Mouse (Mus musculus): ENCODE data around the gene Gm5244. TPM values are rescaled to one million over a fixed set of nuclear protein-coding genes. Genes with fewer than 3 reads are reported as not detected.

Gene Gm5244
- polyA plus RNA-seq, 1 experiment from 2014 or later, result not detected

- Histone ChIP-seq H3K27me3 (replicated peaks; ENCODE audit: control insufficient read depth, insufficient read depth, low read length) (no peaks in the 10 kb centered on the region), H3K27ac (replicated peaks; ENCODE audit: low read depth, low read length) (no peak overlapping the region), H3K9ac (ENCODE audit: low read depth, low read length) (no peak overlapping the region), H3K36me3 (ENCODE audit: control insufficient read depth, insufficient read depth, low read length) (no peaks in the 10 kb centered on the region), H3K4me1 (ENCODE audit: control insufficient read depth, insufficient read depth, low read length) (no peaks in the 10 kb centered on the region), H3K9me3 (ENCODE audit: control insufficient read depth, low read length) (no peaks in the 10 kb centered on the region), H3K4me3 (ENCODE audit: low read depth, low read length) (no peak overlapping the region), H3K4me2 (ENCODE audit: low read depth, low read length) (no peak overlapping the region)
- no peak for ATAC-seq (ENCODE audit: low read depth)
- DNase-seq (ENCODE audit: low spot score), result no peak
- 58% methylated on average over 2 of the region's 2 CpGs for WGBS
These were observed 40.3 kb upstream of the Gm5244 start for GRCm38 (mm10) chr19:12806214-12806613.

GRCm38 (mm10) chr19:12812644-12813364, 33.7 kb upstream of the Gm5244 start:
- Histone ChIP-seq H3K4me3 (ENCODE audit: low read depth, low read length) (no peak overlapping the region), H3K27ac (replicated peaks; ENCODE audit: low read depth, low read length) (no peak overlapping the region), H3K4me1 (ENCODE audit: control insufficient read depth, insufficient read depth, low read length) (no peaks in the 10 kb centered on the region), H3K9me3 (ENCODE audit: control insufficient read depth, low read length) (no peaks in the 10 kb centered on the region), H3K9ac (ENCODE audit: low read depth, low read length) (no peak overlapping the region), H3K27me3 (replicated peaks; ENCODE audit: control insufficient read depth, insufficient read depth, low read length) (no peaks in the 10 kb centered on the region), H3K36me3 (ENCODE audit: control insufficient read depth, insufficient read depth, low read length) (no peaks in the 10 kb centered on the region), H3K4me2 (ENCODE audit: low read depth, low read length) (no peak overlapping the region)
- WGBS, result 40% methylated on average over 1 of the region's 1 CpGs
- no peak for DNase-seq (ENCODE audit: low spot score)
- ATAC-seq (ENCODE audit: low read depth), result no peak

- H3K27me3 ChIP-seq (replicated peaks; ENCODE audit: control insufficient read depth, insufficient read depth, low read length), result no peaks in the 10 kb centered on the region
- no peak overlapping the region for H3K4me3 ChIP-seq (ENCODE audit: low read depth, low read length)
- no peaks in the 10 kb centered on the region for H3K4me1 ChIP-seq (ENCODE audit: control insufficient read depth, insufficient read depth, low read length)
- H3K36me3 ChIP-seq (ENCODE audit: control insufficient read depth, insufficient read depth, low read length), result no peaks in the 10 kb centered on the region
- no peak overlapping the region for H3K9ac ChIP-seq (ENCODE audit: low read depth, low read length)
- H3K9me3 ChIP-seq (ENCODE audit: control insufficient read depth, low read length), result no peaks in the 10 kb centered on the region
- WGBS, result 79% methylated on average over 1 of the region's 1 CpGs
- ATAC-seq (ENCODE audit: low read depth), result no peak
- no peak overlapping the region for H3K4me2 ChIP-seq (ENCODE audit: low read depth, low read length)
- DNase-seq (ENCODE audit: low spot score), result no peak
- H3K27ac ChIP-seq (replicated peaks; ENCODE audit: low read depth, low read length), result no peak overlapping the region
These were observed 32.6 kb upstream of the Gm5244 start for GRCm38 (mm10) chr19:12813883-12814282.

- no peak for ATAC-seq (ENCODE audit: low read depth)
- WGBS, result 93% methylated on average over 1 of the region's 1 CpGs
These were observed 28.0 kb upstream of the Gm5244 start for GRCm38 (mm10) chr19:12818507-12818906.

GRCm38 (mm10) chr19:12820383-12820782, 26.1 kb upstream of the Gm5244 start:
- H3K9me3 ChIP-seq (ENCODE audit: control insufficient read depth, low read length), result no peaks in the 10 kb centered on the region

More at GRCm38 (mm10) chr19:12818507-12818906, 28.0 kb upstream of the Gm5244 start:
- no peak overlapping the region for H3K9ac ChIP-seq (ENCODE audit: low read depth, low read length)
- DNase-seq (ENCODE audit: low spot score), result no peak
- H3K27me3 ChIP-seq (replicated peaks; ENCODE audit: control insufficient read depth, insufficient read depth, low read length), result no peaks in the 10 kb centered on the region
- H3K27ac ChIP-seq (replicated peaks; ENCODE audit: low read depth, low read length), result no peak overlapping the region
- H3K9me3 ChIP-seq (ENCODE audit: control insufficient read depth, low read length), result no peaks in the 10 kb centered on the region
- no peak overlapping the region for H3K4me3 ChIP-seq (ENCODE audit: low read depth, low read length)
- no peaks in the 10 kb centered on the region for H3K36me3 ChIP-seq (ENCODE audit: control insufficient read depth, insufficient read depth, low read length)
- no peaks in the 10 kb centered on the region for H3K4me1 ChIP-seq (ENCODE audit: control insufficient read depth, insufficient read depth, low read length)
- no peak overlapping the region for H3K4me2 ChIP-seq (ENCODE audit: low read depth, low read length)

GRCm38 (mm10) chr19:12824549-12824948, 21.9 kb upstream of the Gm5244 start:
- ATAC-seq (ENCODE audit: low read depth), result no peak
- Histone ChIP-seq H3K4me1 (ENCODE audit: control insufficient read depth, insufficient read depth, low read length) (no peaks in the 10 kb centered on the region), H3K27me3 (replicated peaks; ENCODE audit: control insufficient read depth, insufficient read depth, low read length) (no peaks in the 10 kb centered on the region), H3K4me2 (ENCODE audit: low read depth, low read length) (no peak overlapping the region), H3K9ac (ENCODE audit: low read depth, low read length) (no peak overlapping the region), H3K9me3 (ENCODE audit: control insufficient read depth, low read length) (no peaks in the 10 kb centered on the region), H3K4me3 (ENCODE audit: low read depth, low read length) (no peak overlapping the region), H3K27ac (replicated peaks; ENCODE audit: low read depth, low read length) (no peak overlapping the region), H3K36me3 (ENCODE audit: control insufficient read depth, insufficient read depth, low read length) (no peaks in the 10 kb centered on the region)
- 76% methylated on average over 4 of the region's 4 CpGs for WGBS
- DNase-seq (ENCODE audit: low spot score), result no peak

More at GRCm38 (mm10) chr19:12820383-12820782, 26.1 kb upstream of the Gm5244 start:
- H3K36me3 ChIP-seq (ENCODE audit: control insufficient read depth, insufficient read depth, low read length), result no peaks in the 10 kb centered on the region
- no peak overlapping the region for H3K4me3 ChIP-seq (ENCODE audit: low read depth, low read length)
- ATAC-seq (ENCODE audit: low read depth) (no peak), DNase-seq (ENCODE audit: low spot score) (peak; percentile 47)
- H3K4me2 ChIP-seq (ENCODE audit: low read depth, low read length), result no peak overlapping the region
- no peaks in the 10 kb centered on the region for H3K27me3 ChIP-seq (replicated peaks; ENCODE audit: control insufficient read depth, insufficient read depth, low read length)
- no peaks in the 10 kb centered on the region for H3K4me1 ChIP-seq (ENCODE audit: control insufficient read depth, insufficient read depth, low read length)
- H3K27ac ChIP-seq (replicated peaks; ENCODE audit: low read depth, low read length), result no peak overlapping the region
- WGBS, result 28% methylated on average over 4 of the region's 4 CpGs
- H3K9ac ChIP-seq (ENCODE audit: low read depth, low read length), result no peak overlapping the region

- peak; percentile 91 for ATAC-seq (ENCODE audit: low read depth)
- WGBS, result 73% methylated on average over 2 of the region's 2 CpGs
- Histone ChIP-seq H3K9me3 (ENCODE audit: control insufficient read depth, low read length) (no peaks in the 10 kb centered on the region), H3K27me3 (replicated peaks; ENCODE audit: control insufficient read depth, insufficient read depth, low read length) (no peaks in the 10 kb centered on the region), H3K4me1 (ENCODE audit: control insufficient read depth, insufficient read depth, low read length) (no peaks in the 10 kb centered on the region), H3K36me3 (ENCODE audit: control insufficient read depth, insufficient read depth, low read length) (no peaks in the 10 kb centered on the region), H3K4me2 (ENCODE audit: low read depth, low read length) (no peak overlapping the region), H3K4me3 (ENCODE audit: low read depth, low read length) (no peak overlapping the region), H3K27ac (replicated peaks; ENCODE audit: low read depth, low read length) (no peak overlapping the region), H3K9ac (ENCODE audit: low read depth, low read length) (no peak overlapping the region)
- peak; percentile 5 for DNase-seq (ENCODE audit: low spot score)
These were observed 15.6 kb upstream of the Gm5244 start for GRCm38 (mm10) chr19:12830823-12831430.

GRCm38 (mm10) chr19:12831559-12831958, 14.9 kb upstream of the Gm5244 start:
- Histone ChIP-seq H3K36me3 (ENCODE audit: control insufficient read depth, insufficient read depth, low read length) (no peaks in the 10 kb centered on the region), H3K27ac (replicated peaks; ENCODE audit: low read depth, low read length) (no peak overlapping the region), H3K9ac (ENCODE audit: low read depth, low read length) (no peak overlapping the region), H3K4me2 (ENCODE audit: low read depth, low read length) (no peak overlapping the region), H3K4me1 (ENCODE audit: control insufficient read depth, insufficient read depth, low read length) (no peaks in the 10 kb centered on the region), H3K9me3 (ENCODE audit: control insufficient read depth, low read length) (no peaks in the 10 kb centered on the region), H3K27me3 (replicated peaks; ENCODE audit: control insufficient read depth, insufficient read depth, low read length) (no peaks in the 10 kb centered on the region), H3K4me3 (ENCODE audit: low read depth, low read length) (no peak overlapping the region)
- no peak for DNase-seq (ENCODE audit: low spot score)
- WGBS, result 55% methylated on average over 1 of the region's 1 CpGs
- ATAC-seq (ENCODE audit: low read depth), result no peak

- Histone ChIP-seq H3K9ac (ENCODE audit: low read depth, low read length) (no peak overlapping the region), H3K4me2 (ENCODE audit: low read depth, low read length) (no peak overlapping the region), H3K27ac (replicated peaks; ENCODE audit: low read depth, low read length) (no peak overlapping the region), H3K4me1 (ENCODE audit: control insufficient read depth, insufficient read depth, low read length) (no peaks in the 10 kb centered on the region), H3K9me3 (ENCODE audit: control insufficient read depth, low read length) (no peaks in the 10 kb centered on the region), H3K4me3 (ENCODE audit: low read depth, low read length) (no peak overlapping the region), H3K36me3 (ENCODE audit: control insufficient read depth, insufficient read depth, low read length) (no peaks in the 10 kb centered on the region), H3K27me3 (replicated peaks; ENCODE audit: control insufficient read depth, insufficient read depth, low read length) (no peaks in the 10 kb centered on the region)
- 70% methylated on average over 3 of the region's 3 CpGs for WGBS
- DNase-seq (ENCODE audit: low spot score) (no peak), ATAC-seq (ENCODE audit: low read depth) (no peak)
These were observed 12.9 kb upstream of the Gm5244 start for GRCm38 (mm10) chr19:12833625-12834024.
